Mouse (Mus musculus) E14TG2a.4 (cell line): Measurements from ENCODE around the gene Xylt1.

Experiments used
- CTCF ChIP-seq: conservative IDR thresholded peaks from 2 replicates; pipeline ENCODE4 v1.5.1; 2014; ENCODE audit warnings: low read length
- POU5F1 ChIP-seq: IDR thresholded peaks from 2 replicates; pipeline ENCODE4 v1.6.1; 2014; ENCODE audit warnings: low read length, borderline replicate concordance

DNA sequence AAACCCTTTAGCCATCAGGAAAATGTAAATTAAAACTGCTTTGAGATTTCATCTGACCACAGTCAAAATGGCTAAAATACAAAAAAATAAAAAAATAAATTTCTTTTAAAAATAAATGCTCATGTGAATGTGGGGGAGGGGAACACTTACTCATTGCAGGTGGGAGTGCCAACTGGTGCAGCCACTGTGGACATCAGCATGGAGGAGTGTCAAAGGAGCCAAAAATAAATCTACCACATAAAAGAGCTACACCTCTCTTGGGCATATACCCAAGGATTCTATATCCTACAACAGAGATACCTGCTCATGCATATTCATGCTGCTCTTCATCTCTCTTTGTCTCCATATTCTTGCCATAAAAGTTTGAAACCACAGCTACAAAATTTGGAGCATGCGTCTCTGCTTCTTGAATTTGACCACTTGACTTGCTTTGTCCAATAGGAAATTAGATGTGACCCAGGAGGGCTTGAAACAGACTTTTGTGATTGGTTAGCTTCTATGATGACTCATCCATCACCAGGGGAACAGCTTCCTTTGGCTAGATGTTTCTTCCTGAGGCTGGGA lies 317.9 kb downstream of the Xylt1 start:
- TF ChIP-seq CTCF: no peak
- TF ChIP-seq POU5F1: no peak
